Mouse (Mus musculus) frontal cortex, adult 2 months (tissue): ENCODE measurements around the gene Xpot. TPM values are rescaled to one million over a fixed set of nuclear protein-coding genes. Genes with fewer than 3 reads are reported as not detected.

Source experiments
- polyA plus RNA-seq: library from polyadenylated mRNA; depleted of rRNA; stranded (reverse); fragments of >200 nt; gene quantifications from 2 replicates; pipeline ENCODE4 v1.2.3, GENCODE M21; 2012; rRNA removed

Xpot gene
- polyA plus RNA-seq, 1 experiment, result 71.6 TPM

Other genes with a start within 250 kb of the Xpot start
- 18.0 and 21.5 TPM in 2 replicates for gene Rassf3, start 150.0 kb downstream of the Xpot start, polyA plus RNA-seq
- 45.2 and 50.4 TPM in 2 replicates for gene Tbk1, start 39.5 kb downstream of the Xpot start, polyA plus RNA-seq
- gene D930020B18Rik, start 15.3 kb upstream of the Xpot start, polyA plus RNA-seq, result 0.61 and 0.72 TPM in 2 replicates
- gene BC048403, start 113.6 kb upstream of the Xpot start, polyA plus RNA-seq, result 6.5 and 7.2 TPM in 2 replicates